Mouse (Mus musculus) kidney, adult 2 months (tissue): Measurements from ENCODE around the gene Gm6880.

ENCODE experiments used
- CTCF ChIP-seq: fragments of 200-500 bp; conservative IDR thresholded peaks from 2 replicates; pipeline ENCODE4 v1.5.1; 2011; ENCODE audit warnings: low read depth, mild to moderate bottlenecking, control low read depth, low read length, moderate library complexity, mixed read lengths; ENCODE audit not compliant: insufficient read depth, insufficient read length
- POLR2A ChIP-seq: fragments of 200-500 bp; IDR thresholded peaks from one replicate; pipeline ENCODE4 v1.6.1; 2011; ENCODE audit warnings: low read depth, low read length, control low read depth

GRCm38 (mm10) chrX:74497131-74497530 is 15.9 kb upstream of the Gm6880 start:
- TF ChIP-seq POLR2A: no peak
- no peak for TF ChIP-seq CTCF
